In the genomic region with DNA sequence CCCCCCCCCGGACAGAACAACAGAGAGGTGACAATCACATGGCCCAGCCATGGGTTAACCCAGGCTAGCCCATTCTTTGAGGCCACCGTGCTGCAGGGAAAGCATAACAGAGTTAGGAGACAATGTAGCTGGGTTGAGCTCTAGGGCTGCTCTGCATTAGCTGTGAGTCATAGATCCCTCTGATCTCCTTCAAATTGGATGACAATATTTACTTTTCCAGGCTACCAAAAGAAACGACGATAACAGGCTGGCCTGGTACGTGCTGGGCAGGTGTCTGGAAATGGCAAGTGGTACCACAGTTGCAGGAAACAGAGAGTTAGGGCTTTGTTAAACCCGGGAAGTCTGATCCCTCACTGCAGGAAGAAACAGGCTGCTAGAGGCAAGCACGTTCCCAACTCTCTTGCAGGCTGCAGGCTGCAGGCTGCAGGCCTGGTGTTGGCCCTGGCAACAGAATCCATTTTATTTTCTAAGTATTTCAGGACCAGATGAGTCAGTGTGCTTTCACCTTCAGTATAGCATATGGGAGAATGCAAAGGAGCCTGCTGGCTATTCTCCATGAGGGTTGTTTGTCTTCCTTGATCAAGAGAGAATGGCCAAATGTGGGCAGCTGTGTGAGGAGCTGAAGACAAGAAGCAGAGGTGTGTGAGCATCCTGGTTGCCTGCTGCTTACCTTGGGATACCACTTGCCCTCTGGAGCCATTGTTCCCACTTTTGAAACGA, we compare ENCODE assay signal across 14 mouse cellular contexts.
DNase-seq lines count a peak whose midpoint lies in the region; ATAC-seq and TF ChIP-seq lines count a peak whose summit lies in the region.
"Had no signal": no experiment of that assay in that cellular context is flagged by ENCODE, and none has a peak within 500 bp of the region (broad histone marks: within the 10 kb centered on the region; RNA-seq: fewer than 3 reads in every experiment).

No protein-coding gene starts in this region.

- TF ChIP-seq EP300 in stomach, postnatal 0 days (optimal IDR thresholded peaks at IDR 0.05): no peak

- H3K27me3 ChIP-seq in kidney, embryonic 16.5 days (ENCODE audit: insufficient read depth, low read length): no peaks in the 10 kb centered on the region
- H3K27me3 ChIP-seq in intestine, embryonic 16.5 days (replicated peaks; ENCODE audit: control insufficient read depth, insufficient read depth, low read length): no peaks in the 10 kb centered on the region
- H3K27me3 ChIP-seq in stomach, postnatal 0 days (ENCODE audit: control insufficient read depth, insufficient read depth, low read length): no peaks in the 10 kb centered on the region
- H3K27me3 ChIP-seq: hindbrain, embryonic 12.5 days had no signal

- no peak overlapping the region for H3K4me3 ChIP-seq in kidney, embryonic 16.5 days (ENCODE audit: low read length)
- H3K4me3 ChIP-seq in intestine, embryonic 16.5 days (ENCODE audit: low read length): no peak overlapping the region
- no peak overlapping the region for H3K4me3 ChIP-seq in stomach, postnatal 0 days (ENCODE audit: low read depth, low read length)
- H3K4me3 ChIP-seq: heart, embryonic 13.5 days; hindbrain, embryonic 12.5 days; layer of hippocampus, adult 2 months had no signal

- 0 out of 2 replicates have a peak, but pooled peaks have one; percentile 5 for ATAC-seq in kidney, embryonic 16.5 days (ENCODE audit: low FRiP score, low TSS enrichment)
- ATAC-seq in intestine, embryonic 16.5 days: 0 out of 2 replicates have a peak, but pooled peaks have one; percentile 36
- ATAC-seq in stomach, postnatal 0 days (ENCODE audit: low FRiP score, low TSS enrichment): peak; percentile 85

- WGBS in kidney, embryonic 16.5 days: 56% methylated on average over 8 of the region's 8 CpGs
- WGBS in intestine, embryonic 16.5 days: 53% methylated on average over 8 of the region's 8 CpGs
- 36% methylated on average over 8 of the region's 8 CpGs for WGBS in stomach, postnatal 0 days

- DNase-seq in kidney, adult 11 months: no peak
- DNase-seq in right cerebral cortex, adult 18-20 months: peak; percentile 41
- DNase-seq in right cerebral cortex, postnatal 14 days: no peak
- DNase-seq in stomach, postnatal 0 days (ENCODE audit: low spot score): peak; percentile 44
- no peak for DNase-seq in cerebellum, postnatal 36 days
- DNase-seq: adrenal gland, postnatal 25 days; cerebellum, postnatal 10 days; right cerebral cortex, postnatal 4 days had no signal

- no peak for TF ChIP-seq CTCF in stomach, postnatal 0 days (IDR thresholded peaks at IDR 0.05; ENCODE audit: low read depth)

- H3K4me1 ChIP-seq in kidney, embryonic 16.5 days (ENCODE audit: insufficient read depth, low read length): peaks cover 21% of the 10 kb centered on the region
- H3K4me1 ChIP-seq in intestine, embryonic 16.5 days (ENCODE audit: control insufficient read depth, insufficient read depth, low read length): peaks cover 4% of the 10 kb centered on the region; the same call in 1 of the 2 replicates
- no peaks in the 10 kb centered on the region for H3K4me1 ChIP-seq in stomach, postnatal 0 days (replicated peaks; ENCODE audit: control insufficient read depth, insufficient read depth)
- H3K4me1 ChIP-seq: hindbrain, embryonic 12.5 days had no signal

- H3K9me3 ChIP-seq in kidney, embryonic 16.5 days (ENCODE audit: low read length): no peaks in the 10 kb centered on the region
- no peaks in the 10 kb centered on the region for H3K9me3 ChIP-seq in intestine, embryonic 16.5 days (ENCODE audit: control insufficient read depth, low read length)
- H3K9me3 ChIP-seq in stomach, postnatal 0 days (ENCODE audit: control insufficient read depth, low read length): no peaks in the 10 kb centered on the region
- H3K9me3 ChIP-seq: heart, embryonic 13.5 days; hindbrain, embryonic 12.5 days had no signal

- no peak overlapping the region for H3K4me2 ChIP-seq in kidney, embryonic 16.5 days (replicated peaks; ENCODE audit: low read depth, low read length)
- H3K4me2 ChIP-seq in intestine, embryonic 16.5 days (ENCODE audit: low read depth, low read length): no peak overlapping the region
- no peak overlapping the region for H3K4me2 ChIP-seq in stomach, postnatal 0 days (replicated peaks; ENCODE audit: low read depth)
- H3K4me2 ChIP-seq: heart, embryonic 13.5 days; hindbrain, embryonic 12.5 days; midbrain, embryonic 11.5 days had no signal

- no peaks in the 10 kb centered on the region for H3K36me3 ChIP-seq in kidney, embryonic 16.5 days (ENCODE audit: insufficient read depth, low read length)
- no peaks in the 10 kb centered on the region for H3K36me3 ChIP-seq in intestine, embryonic 16.5 days (ENCODE audit: control insufficient read depth, insufficient read depth, low read length)
- H3K36me3 ChIP-seq in stomach, postnatal 0 days (ENCODE audit: control insufficient read depth, insufficient read depth, low read length): no peaks in the 10 kb centered on the region
- H3K36me3 ChIP-seq: heart, embryonic 13.5 days; hindbrain, embryonic 12.5 days had no signal

- H3K9ac ChIP-seq in kidney, embryonic 16.5 days (replicated peaks; ENCODE audit: low read length): no peak overlapping the region
- H3K9ac ChIP-seq in intestine, embryonic 16.5 days (ENCODE audit: low read depth, low read length): no peak overlapping the region
- H3K9ac ChIP-seq in stomach, postnatal 0 days (ENCODE audit: low read length): no peak overlapping the region
- H3K9ac ChIP-seq: heart, embryonic 13.5 days; hindbrain, embryonic 12.5 days had no signal

- peak overlapping the region; percentile 1; the same call in 1 of the 2 replicates for H3K27ac ChIP-seq in kidney, embryonic 16.5 days (ENCODE audit: low read length)
- H3K27ac ChIP-seq in intestine, embryonic 16.5 days (ENCODE audit: low read length): no peak overlapping the region; the same call in 1 of the 2 replicates
- peak overlapping the region; percentile 30 for H3K27ac ChIP-seq in stomach, postnatal 0 days (replicated peaks)
- H3K27ac ChIP-seq: heart, embryonic 13.5 days; hindbrain, embryonic 12.5 days; layer of hippocampus, adult 2 months had no signal

Comparison
In these comparisons a context has a peak if more than half of its experiments do, and no peak if none do; other contexts are left out.
1. DNase-seq: peak in right cerebral cortex, adult 18-20 months (single experiment) and stomach, postnatal 0 days (single experiment); none in kidney, adult 11 months (single experiment), right cerebral cortex, postnatal 14 days (single experiment) and cerebellum, postnatal 36 days (0 of 2).
2. ATAC-seq: peak in every context shown above with its lines; median percentile 85 in stomach, postnatal 0 days; 36 in intestine, embryonic 16.5 days; 5 in kidney, embryonic 16.5 days.